8 mouse cellular contexts compared by ENCODE assay signal in the genomic region with DNA sequence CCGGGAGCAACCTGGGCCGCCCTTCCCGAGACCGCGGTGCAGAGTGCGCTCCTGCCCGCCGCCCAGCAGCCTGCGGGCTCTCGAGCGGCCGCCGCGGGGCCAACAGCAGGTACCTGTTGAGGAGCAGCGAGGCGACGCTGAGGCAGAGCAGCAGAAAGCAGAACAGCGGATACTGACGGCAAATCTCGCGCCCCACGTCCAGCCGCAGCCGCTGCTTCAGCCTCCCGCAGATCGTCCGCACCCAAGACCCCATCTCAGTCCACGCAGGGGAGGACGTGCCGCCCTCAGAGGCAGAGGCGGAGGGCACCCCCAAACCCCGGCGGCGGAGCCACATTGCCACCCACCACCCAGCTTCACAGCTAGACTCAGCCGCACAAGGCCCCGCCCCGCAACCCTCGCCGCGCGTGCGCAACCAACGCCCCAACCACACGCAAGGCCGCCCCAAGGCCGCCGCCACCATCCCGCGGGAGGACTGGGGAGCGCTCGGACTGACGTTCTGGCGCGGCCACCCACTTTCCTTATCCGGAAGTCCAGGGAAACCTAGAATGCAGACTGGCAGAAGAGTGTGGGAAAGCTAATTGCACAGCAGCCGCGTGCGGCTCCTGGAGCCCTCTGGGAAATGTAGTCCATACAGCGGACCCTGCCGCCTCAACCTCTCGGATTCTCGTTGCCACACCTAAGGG. TPM values are rescaled to one million over a fixed set of nuclear protein-coding genes. Genes with fewer than 3 reads are reported as not detected.
DNase-seq lines count a peak whose midpoint lies in the region; ATAC-seq and TF ChIP-seq lines count a peak whose summit lies in the region.

Gene Snx14 (minus strand): TSS at position 404 of the 683 bp plus-strand sequence.

- peak; percentile 63; the same call in 1 of the 2 replicates for TF ChIP-seq POLR2A in lung, adult 2 months (IDR thresholded peaks at IDR 0.05; ENCODE audit: borderline replicate concordance, extremely low read depth, low read depth, low read length)

- peak within 1 kb of the TSS; percentile 24; the same call in 1 of the 2 replicates for H3K27ac ChIP-seq in ES-E14 (ENCODE audit: insufficient read depth, low read depth, low read length, poor library complexity, severe bottlenecking)
- H3K27ac ChIP-seq in forebrain, embryonic 15.5 days (replicated peaks), result peak within 1 kb of the TSS; percentile 88

- peak; percentile 98 for ATAC-seq in forebrain, embryonic 15.5 days (replicated peaks)
- ATAC-seq in neutrophil, adult 5-6 weeks (ENCODE audit: extremely low read depth, insufficient number of reproducible peaks, low FRiP score, poor library complexity, severe bottlenecking), result peak; percentile 72

- no peaks in the 10 kb centered on the region for H3K36me3 ChIP-seq in ES-E14 (ENCODE audit: control insufficient read depth, insufficient read depth, low read length, poor library complexity, severe bottlenecking)
- no peaks in the 10 kb centered on the region for H3K36me3 ChIP-seq in forebrain, embryonic 15.5 days

- H3K4me1 ChIP-seq in ES-E14 (ENCODE audit: control insufficient read depth in 2 of 2, insufficient read depth in 2 of 2, low read length in 2 of 2, poor library complexity in 1 of 2), result peaks cover 0 to 2% of the 10 kb centered on the region in 2 experiments; a peak in 1 of 4 replicates
- peaks cover 12% of the 10 kb centered on the region; the same call in 1 of the 2 replicates for H3K4me1 ChIP-seq in forebrain, embryonic 15.5 days
- peaks cover 6% of the 10 kb centered on the region for H3K4me1 ChIP-seq in lung, adult 2 months (ENCODE audit: control insufficient read depth, insufficient read depth, low read length)

- peak within 1 kb of the TSS; percentile 94 for H3K9ac ChIP-seq in ES-E14 (ENCODE audit: insufficient read depth, low read depth, low read length, poor library complexity, severe bottlenecking)
- peak within 1 kb of the TSS; percentile 65 for H3K9ac ChIP-seq in forebrain, embryonic 15.5 days (replicated peaks)

- TF ChIP-seq CTCF in lung, adult 2 months (IDR thresholded peaks at IDR 0.05; ENCODE audit: insufficient read depth, low read length), result no peak

- H3K27me3 ChIP-seq in forebrain, embryonic 15.5 days, result no peaks in the 10 kb centered on the region

- peak within 1 kb of the TSS; percentile 67 for H3K4me2 ChIP-seq in forebrain, embryonic 15.5 days (replicated peaks)

- H3K4me3 ChIP-seq in ES-E14 (ENCODE audit: insufficient read depth in 1 of 2, low read depth in 1 of 2, low read length in 2 of 2, poor library complexity in 1 of 2, severe bottlenecking in 1 of 2), result peak within 1 kb of the TSS; percentile 80 to 91
- peak within 1 kb of the TSS; percentile 63 for H3K4me3 ChIP-seq in forebrain, embryonic 15.5 days
- peak within 1 kb of the TSS; percentile 89 for H3K4me3 ChIP-seq in lung, adult 2 months (replicated peaks; ENCODE audit: extremely low read depth, low read depth, low read length)

- under 1% methylated on average over 62 of the region's 62 CpGs for WGBS in forebrain, embryonic 15.5 days
- WGBS in lung, adult 2 months, result under 1% methylated on average over 62 of the region's 62 CpGs

- DNase-seq in ES-E14 (ENCODE audit: low read depth, low spot score), result peak; percentile 86
- DNase-seq in cerebellum, adult 11-12 months, result peak; percentile 96
- peak; percentile 95 for DNase-seq in heart, postnatal 25 days (ENCODE audit: low spot score)
- peak; percentile 98 for DNase-seq in layer of hippocampus, adult 18-20 months (ENCODE audit: low spot score in 2 of 2)
- peak; percentile 95 for DNase-seq in lung, adult 2 months
- DNase-seq in thymus, adult 18-20 months, result peak; percentile 89 to 90

- in situ Hi-C loops in ES-E14 (cut with MboI; ENCODE audit: low sequenced_read_pairs in 2 of 2, unreplicated experiment in 2 of 2), result no loop called here

- intact Hi-C loops in heart, postnatal 25 days (cut with DNase I), result loop anchor here (1.0 to 5.0 kb wide), 2 partner anchors 84 to 110 kb away; partner anchors contain the start of gene Zfp949

- no peaks in the 10 kb centered on the region for H3K9me3 ChIP-seq in ES-E14 (ENCODE audit: control insufficient read depth, insufficient read depth, low read depth, low read length)
- no peaks in the 10 kb centered on the region for H3K9me3 ChIP-seq in forebrain, embryonic 15.5 days

TF ChIP-seq in ES-E14, 5 proteins besides CTCF, POLR2A, EP300 and RAD21:
- no peak for TF ChIP-seq ZNF384 (IDR thresholded peaks at IDR 0.05; ENCODE audit: low read depth, low read length)
- TF ChIP-seq HCFC1 (IDR thresholded peaks at IDR 0.05; ENCODE audit: borderline replicate concordance, insufficient read depth, low read length), result peak; percentile 93
- TF ChIP-seq MAFK (IDR thresholded peaks at IDR 0.05; ENCODE audit: insufficient read depth, low read depth, low read length), result no peak
- no peak for TF ChIP-seq ZC3H11A (IDR thresholded peaks at IDR 0.05; ENCODE audit: borderline replicate concordance, low read depth, low read length)
- TF ChIP-seq CHD2 (IDR thresholded peaks at IDR 0.05; ENCODE audit: low read depth, low read length), result no peak

RNA-seq across cellular contexts. Expression of gene Snx14, which starts in this region (rescaled TPM):
- 35.2 and 37.5 TPM in 2 replicates for total RNA-seq in ES-E14 (2012; rRNA removed)
- polyA plus RNA-seq in forebrain, embryonic 15.5 days (2015; fragmentation: Nextera tagmentation; extraction: Ambion mirVana), result 26.2 and 27.7 TPM in 2 replicates
- 10 to 100 TPM; 24.5 to 25.6 TPM for total RNA-seq in heart, postnatal 25 days (2021)
- 10 to 100 TPM; 44.1 to 49.5 TPM for total RNA-seq in layer of hippocampus, adult 18-20 months (2021)
- polyA plus RNA-seq in lung, adult 2 months (2012; rRNA removed), result 15.4 and 16.5 TPM in 2 replicates
- 37.6 and 42.4 TPM in 2 replicates for total RNA-seq in neutrophil, adult 5-6 weeks (2017)

Comparison
In these comparisons a context has a peak if more than half of its experiments do, and no peak if none do; other contexts are left out.
1. Peak in every context shown above with its lines: DNase-seq, ATAC-seq, H3K4me3 ChIP-seq and H3K27ac ChIP-seq.